Mouse (Mus musculus) cerebellum, adult 18-20 months (tissue): Measurements from ENCODE around the gene Fkbp7.

Experiments
- DNase-seq, 2 experiments: peaks; one replicate each; pipeline ENCODE4 v3.0.0; 2021

The Fkbp7 gene

DNA sequence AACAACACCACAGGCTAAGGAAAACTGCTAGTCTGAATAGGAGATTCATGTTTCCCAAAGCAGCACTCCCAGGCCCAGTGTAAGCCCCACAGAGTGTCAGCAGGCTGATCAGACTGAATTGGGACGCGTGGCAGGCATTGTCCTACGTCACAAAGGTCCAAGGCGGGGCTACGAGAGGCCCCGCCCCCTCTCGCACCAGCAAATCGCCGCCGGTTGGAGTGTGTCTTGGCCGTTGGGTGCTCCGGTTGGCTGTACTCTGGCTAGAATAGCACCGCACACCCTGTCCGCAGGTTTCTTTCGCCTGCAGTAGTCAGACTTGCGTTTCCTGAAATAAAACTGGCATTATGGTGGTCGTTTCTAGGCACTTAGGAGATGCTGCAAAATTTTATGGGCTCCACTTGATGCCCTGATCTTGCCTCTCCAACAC is at the start of gene Fkbp7:
Gene Fkbp7, minus strand, starts transcription at position 151 of the 427 bp plus-strand sequence.
- peak; percentile 87 to 92 for DNase-seq

DNA sequence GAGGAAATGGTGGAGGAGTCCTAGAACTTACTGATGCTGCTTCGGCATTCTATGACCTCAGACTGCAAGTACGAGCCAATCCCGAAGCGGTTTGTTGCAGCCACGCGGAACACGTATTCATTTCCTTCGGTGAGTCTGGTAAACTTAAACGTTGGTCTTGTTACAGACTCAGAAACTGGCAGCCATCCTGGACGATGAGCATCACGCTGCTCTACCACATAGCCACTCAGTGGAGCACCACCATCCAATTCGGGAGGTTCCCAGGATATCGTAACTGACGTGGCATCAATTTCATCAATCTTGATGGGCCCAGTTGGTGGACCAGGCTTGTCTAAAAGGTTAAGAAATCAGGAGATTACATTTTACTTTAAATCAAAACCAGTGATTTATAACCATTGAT is 46.7 kb upstream of the Fkbp7 start:
- no peak for DNase-seq

DNA sequence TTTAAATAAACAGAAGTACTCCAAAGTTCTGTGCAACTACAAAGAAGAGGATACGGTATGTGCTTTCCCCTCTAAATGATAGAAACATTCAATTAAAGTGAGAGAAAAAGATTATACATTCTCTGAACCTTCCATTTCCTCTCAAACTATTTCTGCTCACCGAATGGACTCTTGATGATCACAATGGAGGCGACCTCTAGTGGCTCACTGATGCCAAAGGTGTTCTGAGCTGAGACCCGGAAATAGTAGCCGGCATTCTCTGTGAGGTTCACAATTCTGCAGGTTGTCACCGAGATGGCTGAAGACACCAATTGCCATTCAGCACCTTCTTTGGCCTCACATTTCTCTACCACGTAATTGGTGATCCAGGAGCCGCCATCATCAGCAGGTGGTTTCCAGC is 42.1 kb upstream of the Fkbp7 start:
- no peak for DNase-seq

DNA sequence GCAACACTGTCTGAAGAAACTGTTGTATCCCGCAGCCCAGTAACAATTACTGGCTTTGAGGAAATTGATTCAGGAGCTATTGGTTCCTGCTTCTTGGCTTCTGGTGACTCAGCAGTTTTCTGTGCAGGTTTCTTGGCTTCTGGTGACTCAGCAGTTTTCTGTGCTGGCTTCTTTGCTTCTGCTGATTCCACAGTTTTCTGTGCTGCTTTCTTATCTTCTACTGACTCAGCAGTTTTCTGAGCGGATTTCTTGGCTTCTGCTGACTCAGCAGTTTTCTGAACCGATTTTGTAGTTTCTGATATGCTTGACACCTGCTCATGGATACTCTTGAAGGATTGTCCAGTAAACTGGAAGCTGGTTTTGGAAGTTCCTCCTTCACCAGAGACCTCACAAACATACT is 35.6 kb upstream of the Fkbp7 start:
- DNase-seq = no peak

DNA sequence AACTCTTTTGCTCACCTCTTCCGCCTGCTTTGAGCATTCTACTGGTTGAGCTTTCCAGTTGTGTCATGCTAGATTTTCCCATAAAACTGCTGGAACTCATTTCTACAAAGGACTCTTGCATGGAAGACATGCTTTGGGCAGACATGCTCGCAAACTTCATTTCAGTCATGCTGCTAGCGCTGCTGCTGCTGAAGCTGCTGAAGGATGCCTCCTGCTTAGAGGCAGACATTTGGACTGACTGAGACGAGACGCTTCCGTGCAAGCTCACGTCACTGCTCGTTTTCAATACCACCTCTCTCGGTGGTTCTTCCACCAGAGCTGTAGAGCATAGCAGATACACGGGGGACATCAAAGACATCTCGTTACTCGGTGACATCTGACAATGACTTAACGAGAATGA is 32.7 kb upstream of the Fkbp7 start:
- DNase-seq = no peak

DNA sequence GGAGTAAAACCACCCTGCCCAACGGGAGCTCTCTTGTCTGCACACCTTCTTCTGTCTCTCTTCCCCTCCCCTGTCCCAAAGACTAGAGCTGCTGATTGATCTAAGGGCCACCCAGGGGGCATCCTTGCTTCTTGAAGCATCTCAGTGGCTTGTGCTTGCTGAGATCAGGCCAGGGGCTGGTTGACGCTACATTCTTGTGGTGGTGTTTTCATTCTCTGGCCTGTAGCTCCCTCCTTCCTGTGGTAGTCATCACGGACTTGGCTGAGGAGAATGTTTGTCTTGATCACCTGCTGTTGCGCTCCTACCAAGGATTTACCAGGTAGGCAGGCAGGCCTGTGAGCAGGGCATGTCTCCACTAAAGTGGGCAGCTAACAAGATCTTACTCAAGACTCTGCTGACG is 29.8 kb upstream of the Fkbp7 start:
- no peak for DNase-seq

DNA sequence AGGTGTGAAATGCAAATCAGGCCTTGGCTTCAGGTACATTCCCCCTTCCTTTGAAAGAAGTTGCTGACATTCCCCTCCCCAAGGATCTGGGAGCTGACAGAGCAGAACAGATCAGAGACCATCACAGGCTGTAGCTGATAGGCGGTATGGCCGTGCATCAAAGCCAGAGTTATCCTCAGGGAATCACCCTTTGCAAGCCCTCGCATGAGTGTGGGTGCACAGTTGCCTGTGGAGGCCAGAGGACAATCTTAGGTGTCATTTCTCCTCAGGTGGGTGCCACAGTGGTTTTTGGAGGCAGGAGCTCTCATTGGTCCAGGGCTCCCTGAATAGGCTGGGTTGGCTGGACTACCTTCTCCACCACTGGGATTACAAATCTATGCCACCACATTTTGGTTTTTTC is 29.3 kb upstream of the Fkbp7 start:
- DNase-seq = no peak

DNA sequence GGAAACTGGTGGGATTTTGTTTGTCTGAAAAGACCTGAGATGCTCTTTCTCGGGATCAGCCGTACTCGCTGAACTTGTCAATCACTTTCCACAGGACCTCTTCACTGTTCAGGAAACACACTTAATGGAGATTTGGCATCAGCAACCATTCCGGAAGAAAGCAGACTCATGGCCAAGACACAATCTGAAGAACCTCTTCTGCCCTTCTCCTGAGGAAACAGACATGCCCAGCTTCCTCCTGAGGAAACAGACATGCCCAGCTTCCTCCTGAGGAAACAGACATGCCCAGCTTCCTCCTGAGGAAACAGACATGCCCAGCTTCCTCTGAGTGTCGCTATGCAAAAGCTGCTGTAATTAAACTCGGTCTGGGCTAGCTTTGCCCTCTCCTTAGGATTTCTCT is 22.4 kb upstream of the Fkbp7 start:
- no peak for DNase-seq

DNA sequence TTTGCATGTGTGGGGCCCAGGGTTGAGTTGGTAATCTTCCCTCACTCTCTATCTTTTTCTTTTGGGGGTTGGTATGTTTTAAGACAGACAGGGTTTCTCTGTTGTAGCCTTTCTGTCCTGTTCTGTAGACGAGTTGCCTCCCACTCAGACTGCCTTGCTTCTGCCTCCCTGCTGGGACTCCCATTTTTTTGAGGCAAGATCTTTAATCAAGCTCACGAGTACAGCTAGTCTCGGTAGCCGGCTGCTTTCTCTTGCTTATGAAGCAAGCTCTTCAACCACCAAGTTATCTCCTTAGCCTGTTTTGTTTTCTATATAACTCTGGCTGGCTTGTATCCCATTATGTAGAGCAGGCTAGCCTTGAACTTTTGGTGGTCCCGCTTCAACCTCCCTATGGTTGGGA is 20.8 kb upstream of the Fkbp7 start:
- DNase-seq = no peak

DNA sequence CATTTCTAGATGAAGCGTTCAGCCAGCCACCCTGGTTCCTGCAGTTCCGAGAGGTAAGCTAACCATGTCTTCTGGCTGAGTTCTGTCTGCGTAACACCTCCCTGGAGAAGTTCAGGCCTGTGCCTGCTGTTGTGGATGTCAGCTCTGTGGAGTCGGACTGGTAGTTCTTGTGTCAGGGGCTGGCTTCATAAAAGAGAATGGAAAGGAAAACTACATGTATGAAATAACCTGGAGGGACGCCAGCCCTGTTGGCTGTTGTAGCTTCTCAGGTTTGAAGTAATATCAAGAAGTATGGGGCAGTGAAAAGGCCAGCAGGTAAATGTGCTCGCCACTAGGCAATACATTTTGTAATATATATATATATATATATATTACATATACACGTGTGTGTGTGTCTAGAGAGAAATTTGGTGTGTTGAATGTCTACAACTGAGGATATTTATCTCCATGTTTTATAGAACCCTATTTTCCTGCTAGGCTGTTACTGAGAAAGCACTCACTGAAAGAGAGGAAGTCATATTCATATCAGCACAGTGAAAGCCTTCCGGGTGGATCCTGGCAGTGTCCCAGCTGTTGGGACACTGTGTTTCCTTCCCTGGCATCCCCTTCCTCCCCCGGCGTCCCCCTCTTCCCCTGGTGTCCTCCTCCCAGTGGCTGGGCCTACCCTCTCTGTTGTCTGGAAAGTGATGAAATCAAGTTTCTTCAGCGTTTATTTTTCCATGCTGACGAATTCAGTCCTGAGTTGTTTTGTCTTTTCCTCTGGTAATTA is 17.7 kb upstream of the Fkbp7 start:
- no peak for DNase-seq

DNA sequence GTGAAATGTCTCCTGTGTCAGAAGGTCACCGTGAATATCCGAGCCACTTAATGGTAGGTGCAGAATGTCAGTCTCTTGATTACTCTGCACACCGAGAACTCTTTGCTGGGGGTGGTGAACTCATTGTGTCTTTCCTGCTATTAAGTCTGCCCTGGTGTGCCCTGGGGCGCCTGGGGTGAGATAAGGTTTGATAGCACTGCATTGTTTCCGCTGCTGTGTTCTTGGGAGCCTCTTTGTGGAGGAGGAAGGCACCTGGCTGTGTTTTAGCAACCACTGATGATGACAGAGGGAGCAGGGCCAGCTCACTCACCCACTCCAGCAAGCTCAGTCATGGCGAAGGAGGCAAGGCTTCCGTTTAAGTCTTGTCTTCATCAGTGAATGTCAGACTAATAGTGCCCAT is 15.2 kb upstream of the Fkbp7 start:
- DNase-seq = no peak

DNA sequence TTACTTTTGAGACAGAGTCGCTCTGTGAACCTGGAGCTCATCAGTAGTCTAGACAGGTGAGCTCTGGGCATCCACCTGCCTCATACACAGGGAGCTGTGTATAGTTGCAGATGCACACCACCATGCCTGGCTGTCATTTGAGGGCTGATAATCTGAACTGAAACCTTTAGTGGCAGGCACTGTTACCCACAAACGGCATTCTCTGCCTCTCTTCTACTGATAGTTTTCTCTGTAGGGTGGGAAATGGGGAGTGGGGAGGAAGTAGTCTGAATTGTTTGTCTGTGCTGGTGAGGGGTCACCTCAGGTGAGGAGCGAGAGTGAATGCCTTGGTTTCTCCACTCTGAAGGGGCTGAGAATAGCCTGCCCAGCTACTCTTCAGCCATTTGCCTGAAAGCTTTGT is 14.7 kb upstream of the Fkbp7 start:
- DNase-seq = no peak

DNA sequence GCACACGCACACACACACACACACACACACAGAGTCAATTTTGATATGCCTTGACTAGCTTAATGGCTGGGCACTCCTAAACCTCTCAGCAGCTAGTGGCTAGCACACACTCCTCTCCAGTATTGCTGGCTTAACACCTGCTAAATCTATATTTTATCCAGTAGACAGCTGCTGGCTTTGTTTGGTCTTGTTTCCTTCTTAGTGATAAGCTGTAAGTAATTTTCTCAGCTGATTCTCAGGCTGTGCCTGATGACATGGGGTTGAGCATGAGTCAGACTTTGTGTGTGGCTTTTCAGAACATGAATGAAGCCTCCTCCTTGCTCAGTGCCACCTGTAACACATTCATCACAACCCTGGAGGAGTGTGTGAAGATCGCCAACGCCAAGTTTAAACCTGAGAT is 14.1 kb upstream of the Fkbp7 start:
- DNase-seq = no peak

DNA sequence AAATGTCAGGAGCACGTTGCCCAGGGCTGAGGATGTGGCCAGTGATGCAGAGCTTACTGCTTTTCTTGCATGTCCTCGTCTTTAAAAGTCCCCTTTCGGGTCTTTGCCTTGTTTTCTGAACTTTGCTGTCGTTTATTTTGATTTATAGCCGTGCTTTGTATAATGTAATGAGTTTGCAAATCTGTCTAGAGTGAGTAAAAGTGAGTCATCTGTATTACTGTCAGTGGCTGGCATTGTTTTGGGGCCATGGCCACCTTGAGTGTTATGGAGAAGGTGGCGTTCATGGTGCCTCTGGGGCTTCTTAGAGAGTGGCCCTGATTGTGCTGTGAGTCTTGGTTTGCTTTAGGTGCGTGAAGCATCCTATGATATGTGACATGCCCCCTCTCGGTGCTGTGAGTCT is 9.4 kb upstream of the Fkbp7 start:
- DNase-seq = no peak

DNA sequence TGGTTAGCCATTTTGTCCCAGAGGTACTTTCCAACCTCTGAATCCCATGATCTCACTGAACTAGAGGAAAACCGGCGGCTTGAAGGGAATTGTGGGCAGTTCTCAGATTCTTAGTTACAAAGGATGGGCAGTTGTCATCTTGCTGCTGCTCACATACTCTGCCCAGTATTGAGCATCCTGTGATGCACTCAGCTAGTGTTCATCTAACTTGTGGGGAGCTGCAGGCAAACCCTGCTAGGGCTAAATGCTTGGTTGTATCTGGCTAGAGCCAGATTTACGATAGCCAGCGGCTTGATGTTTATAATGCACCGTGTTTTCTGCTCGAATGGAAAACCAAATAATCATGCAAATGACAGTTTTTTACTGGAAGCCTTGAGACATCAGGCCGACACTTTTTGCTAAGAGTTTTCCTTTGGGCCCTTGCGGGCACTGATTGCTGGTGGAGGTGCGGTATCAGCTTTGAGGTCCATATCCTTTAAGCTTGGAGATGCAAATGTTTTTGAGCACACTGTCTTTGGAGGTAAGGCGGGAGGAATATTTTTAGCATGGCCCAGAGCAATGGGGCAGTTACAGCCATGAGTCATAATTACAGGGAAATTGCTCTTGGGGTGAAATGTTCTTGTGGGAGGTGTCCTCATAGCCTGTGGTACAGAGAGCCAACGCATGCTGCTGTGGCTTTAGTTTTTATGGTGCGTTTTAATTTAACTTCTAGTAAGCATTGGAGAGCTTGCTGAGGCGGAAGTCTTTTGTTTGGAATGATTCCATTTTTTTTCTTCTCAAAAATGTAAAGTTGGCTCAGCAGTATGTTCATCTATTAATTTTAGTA is 3.7 kb upstream of the Fkbp7 start:
- peak in 1 of 2 experiments; percentile 7 for DNase-seq

DNA sequence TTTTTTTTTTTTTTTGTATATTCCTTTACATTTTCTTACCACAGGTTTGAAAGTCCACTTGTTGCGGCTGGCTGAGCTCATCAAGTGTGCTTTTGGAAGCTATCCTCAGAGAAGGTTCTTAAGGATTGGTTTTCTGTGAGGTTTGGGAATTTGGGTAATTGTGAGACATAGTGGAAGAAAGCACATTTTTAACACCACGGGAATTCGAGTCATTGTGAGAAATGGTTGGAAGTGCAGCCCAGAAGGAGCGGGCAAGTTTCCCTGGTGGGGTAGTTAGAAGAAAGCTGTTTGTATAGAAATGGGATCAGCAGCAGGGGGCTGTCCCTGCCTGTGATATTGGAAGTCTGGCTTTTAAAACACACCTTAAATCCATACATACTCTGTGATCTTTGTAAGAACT is 3.0 kb upstream of the Fkbp7 start:
- DNase-seq = no peak

DNA sequence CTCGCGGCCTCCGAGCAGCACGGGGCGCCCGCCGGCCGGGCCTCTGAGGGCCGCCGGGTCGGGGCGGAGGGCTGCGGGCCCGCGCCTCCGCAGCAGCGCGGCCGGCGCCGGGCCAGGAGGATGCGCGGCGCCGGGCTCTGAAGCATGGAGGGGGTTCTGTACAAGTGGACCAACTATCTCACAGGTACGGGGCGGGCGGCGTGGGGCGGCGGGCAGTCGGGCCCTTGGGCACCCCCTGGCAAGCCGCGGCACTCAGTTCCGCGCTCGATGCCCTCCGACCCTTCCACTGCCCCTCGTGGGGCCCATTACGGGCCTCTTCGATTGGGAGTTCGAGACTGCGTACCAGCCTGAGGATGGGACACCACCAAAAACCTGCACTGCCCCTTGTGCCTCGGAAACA is 2.5 kb upstream of the Fkbp7 start:
- DNase-seq = peak in 1 of 2 experiments; percentile 27

DNA sequence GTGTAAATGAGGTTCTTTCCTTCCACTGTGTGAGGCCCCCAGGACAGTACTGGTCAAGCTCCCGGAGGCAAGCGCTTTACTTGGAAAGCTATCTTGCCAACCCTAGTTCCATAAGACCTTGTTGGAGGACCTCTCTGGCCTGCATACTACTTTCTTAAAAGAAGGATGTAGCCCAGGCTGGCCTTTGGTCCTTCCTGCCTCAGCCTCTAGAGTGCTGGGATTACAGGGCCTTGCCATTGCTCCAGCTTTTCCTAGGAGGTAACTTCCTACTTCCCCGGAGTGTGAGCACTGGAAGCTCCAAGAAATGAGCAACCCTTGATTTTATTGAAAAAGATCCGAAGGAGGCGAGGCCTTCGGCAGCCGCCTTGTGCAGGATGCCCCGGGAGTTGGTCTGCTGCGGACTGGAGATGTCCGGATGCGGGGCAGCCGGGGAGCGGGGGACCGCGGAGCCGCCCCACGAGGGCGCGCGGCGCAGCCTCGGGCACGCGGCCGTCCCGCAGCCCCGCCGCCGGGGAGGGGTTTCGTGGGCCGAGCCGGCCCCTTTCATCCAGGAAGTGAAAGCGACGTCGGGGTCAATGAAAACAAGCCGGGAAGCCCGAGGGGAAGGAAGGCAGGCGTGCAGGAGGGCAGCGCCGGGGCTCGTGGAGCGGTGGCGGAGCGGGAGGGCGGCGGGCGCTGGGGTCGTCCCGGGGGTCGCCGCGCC is 2.0 kb upstream of the Fkbp7 start, which contains the start of gene Plekha3:
Gene Plekha3, plus strand, starts transcription at position 557 of the 703 bp plus-strand sequence.
- peak; percentile 85 to 88 for DNase-seq

DNA sequence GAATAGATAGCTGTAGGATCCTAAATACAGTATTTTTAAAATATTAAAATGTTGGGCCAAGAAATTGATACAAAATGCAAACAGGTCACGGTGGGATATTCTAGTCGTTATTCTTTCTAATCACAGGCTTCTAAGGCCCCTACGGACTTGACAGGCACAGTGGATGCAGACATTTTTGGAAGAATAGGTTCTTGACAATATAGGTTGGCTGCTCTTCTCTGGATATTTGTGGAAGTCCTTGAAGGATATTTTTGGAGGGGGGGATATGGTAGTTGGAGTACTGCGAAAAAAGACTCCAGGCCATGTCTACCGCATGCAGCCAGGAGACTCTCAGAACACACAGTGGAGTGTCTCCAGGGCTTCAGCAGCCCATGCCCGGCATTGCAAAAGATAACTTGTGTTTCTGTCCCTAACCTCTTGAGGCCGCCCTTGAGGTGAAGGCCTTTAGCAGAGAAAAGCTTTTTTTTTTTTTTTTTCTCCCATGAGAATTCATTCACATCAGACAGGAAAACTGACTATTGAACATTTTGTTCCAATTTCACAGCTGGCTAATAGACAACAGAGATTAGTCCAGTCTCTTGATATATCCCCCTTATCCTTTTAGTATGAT is 661 bp upstream of the Fkbp7 start:
- peak; percentile 23 to 41 for DNase-seq

DNA sequence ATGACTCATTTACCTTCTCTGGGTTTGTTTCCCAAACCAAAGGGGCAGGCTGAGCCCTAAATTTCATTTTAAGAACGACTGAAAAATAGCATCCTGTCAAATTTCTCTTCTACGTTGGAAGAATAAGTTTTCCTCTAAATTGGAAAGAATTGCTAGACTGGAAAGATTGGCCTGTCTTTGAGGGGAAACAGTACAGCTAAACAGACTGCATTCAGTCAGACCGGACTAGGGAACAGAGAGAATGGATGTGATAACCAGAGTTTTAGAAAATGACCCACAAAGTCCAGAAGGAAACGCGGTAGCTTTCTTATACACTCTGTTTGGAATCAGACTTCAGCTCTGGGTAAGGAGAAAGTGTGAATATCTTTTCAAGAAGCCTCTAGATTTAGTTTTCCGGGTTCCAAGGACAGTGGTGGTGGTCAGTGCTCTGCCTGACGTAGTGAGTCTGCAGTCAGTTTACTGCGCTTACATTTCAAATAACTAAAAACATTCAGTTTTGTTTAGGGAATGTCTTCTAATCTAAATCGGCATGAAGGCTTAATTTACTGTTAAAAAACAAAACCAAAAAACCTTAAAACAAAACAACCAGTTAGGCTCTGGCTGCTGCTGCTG is 676 bp downstream of the Fkbp7 start:
- DNase-seq = peak in 1 of 2 experiments; percentile 14

DNA sequence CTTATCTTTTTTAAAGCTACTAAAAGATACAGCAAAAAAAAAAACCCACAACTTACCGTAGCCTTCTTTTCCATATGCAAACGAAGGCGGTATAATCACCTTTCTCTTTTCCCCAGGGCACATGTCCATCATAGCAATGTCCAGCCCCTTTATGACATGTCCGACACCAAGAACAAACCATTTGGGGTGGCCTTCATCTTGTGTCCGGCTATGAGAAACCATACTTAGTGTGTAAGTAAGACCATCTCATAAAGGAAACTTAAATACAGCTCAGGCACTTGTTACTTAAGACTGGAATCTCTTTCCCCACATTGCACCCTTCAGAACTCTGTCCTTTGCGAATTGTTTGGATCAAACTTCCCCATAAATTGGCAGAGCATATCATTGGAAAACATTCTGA is 1.3 kb downstream of the Fkbp7 start:
- DNase-seq = no peak

DNA sequence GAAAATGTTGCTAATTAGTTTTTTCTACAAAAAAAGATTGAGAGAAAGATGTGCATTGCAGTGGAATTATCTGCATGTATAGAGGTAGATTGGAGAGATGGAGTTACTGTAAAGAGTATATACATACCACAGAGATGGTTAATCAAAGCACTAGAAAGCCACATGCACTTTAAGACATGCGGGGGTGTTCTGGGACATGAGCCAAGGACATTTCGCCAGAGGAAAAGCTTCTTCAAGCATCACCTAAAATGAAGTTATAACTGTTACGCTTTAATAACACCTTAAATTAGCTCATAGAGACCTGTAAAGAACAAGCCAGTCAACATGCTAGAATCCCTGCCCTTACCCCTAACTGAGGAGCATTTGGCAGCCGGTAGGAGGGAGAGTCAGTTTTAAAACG is 5.7 kb downstream of the Fkbp7 start:
- no peak for DNase-seq

DNA sequence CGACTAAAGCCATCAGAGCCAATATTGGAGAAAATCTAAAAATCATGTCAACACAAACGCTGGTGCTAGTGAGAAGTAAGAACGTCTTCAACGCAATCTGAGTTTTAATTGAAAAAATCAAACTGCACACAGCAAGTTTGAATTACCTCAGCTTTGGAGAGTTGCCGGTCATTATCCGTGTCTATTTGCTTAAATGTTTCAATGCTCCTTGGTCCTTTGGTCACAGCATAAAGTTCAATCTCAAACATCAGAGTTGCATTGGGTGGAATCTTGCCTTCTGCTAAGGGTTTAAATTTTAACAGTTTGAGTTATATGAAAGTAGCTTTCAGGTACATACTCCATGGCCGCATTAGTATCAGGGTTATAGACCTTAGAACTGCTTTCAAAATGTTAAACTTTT is 7.4 kb downstream of the Fkbp7 start:
- no peak for DNase-seq
